Mouse (Mus musculus) lung, adult 2 months (tissue): ENCODE data around the gene Mzt1. TPM values are rescaled to one million over a fixed set of nuclear protein-coding genes. Genes with fewer than 3 reads are reported as not detected.
"Not testable (repeated sequence)": the region's sequence is repeated elsewhere in the genome, so short reads cannot be mapped to it uniquely, and the experiment has no call there.

Experiments used
- DNase-seq: peaks from one replicate; pipeline ENCODE4 v3.0.0; 2022
- H3K4me1 ChIP-seq: fragments of 200-500 bp; 2 replicates; pipeline ENCODE4 v1.6.1; 2011; ENCODE audit warnings: low read length; ENCODE audit not compliant: control insufficient read depth, insufficient read depth
- H3K4me3 ChIP-seq: fragments of 200-500 bp; replicated peaks from 2 replicates; pipeline ENCODE3; 2011; ENCODE audit warnings: low read depth, mild to moderate bottlenecking, control low read depth, low read length; ENCODE audit errors: extremely low read depth
- CTCF ChIP-seq: fragments of 200-500 bp; IDR thresholded peaks from 2 replicates; pipeline ENCODE4 v1.5.1; 2011; ENCODE audit warnings: mild to moderate bottlenecking, low read length, control low read depth; ENCODE audit not compliant: insufficient read depth
- POLR2A ChIP-seq: fragments of 200-500 bp; IDR thresholded peaks from 2 replicates; pipeline ENCODE4 v1.6.1; 2011; ENCODE audit warnings: low read depth, mild to moderate bottlenecking, control low read depth, low read length, borderline replicate concordance; ENCODE audit errors: extremely low read depth
- WGBS: fragments of 180-500 bp; shearing (Covaris S2); methylation state at CpG from one replicate; pipeline ENCODE4 v1.1.7; 2018; 5-methylcytosine and 5-hydroxymethylcytosine counted together
- polyA plus RNA-seq: library from polyadenylated mRNA; depleted of rRNA; stranded (reverse); fragments of >200 nt; gene quantifications from 2 replicates; pipeline ENCODE4 v1.2.3, GENCODE M21; 2012

The Mzt1 gene
- polyA plus RNA-seq, 1 experiment = 12.3 TPM

- TF ChIP-seq POLR2A = no peak
- no peak for TF ChIP-seq CTCF
- Histone ChIP-seq H3K4me1 (peaks cover 3% of the 10 kb centered on the region; the same call in 1 of the 2 replicates), H3K4me3 (no peak overlapping the region)
- 54% methylated on average over 1 of the region's 1 CpGs for WGBS
- DNase-seq = no peak
Measured at GRCm38 (mm10) chr14:99043499-99043898, 2.4 kb downstream of the Mzt1 start.

GRCm38 (mm10) chr14:99041416-99041815 is 4.5 kb downstream of the Mzt1 start:
- no peak for DNase-seq
- WGBS = 36% methylated on average over 4 of the region's 4 CpGs
- TF ChIP-seq CTCF (no peak), POLR2A (no peak)
- Histone ChIP-seq H3K4me1 (peaks cover 6% of the 10 kb centered on the region; the same call in 1 of the 2 replicates), H3K4me3 (no peak overlapping the region)

GRCm38 (mm10) chr14:99039308-99039707 is 6.6 kb downstream of the Mzt1 start:
- H3K4me3 ChIP-seq, DNase-seq, H3K4me1 ChIP-seq: not testable (repeated sequence)
- 67% methylated on average over 5 of the region's 5 CpGs for WGBS

- Histone ChIP-seq H3K4me3 (no peak overlapping the region), H3K4me1 (peaks cover 3% of the 10 kb centered on the region; the same call in 1 of the 2 replicates)
- TF ChIP-seq CTCF = no peak
- no peak for TF ChIP-seq POLR2A
- WGBS = 74% methylated on average over 2 of the region's 2 CpGs
- no peak for DNase-seq
Measured at GRCm38 (mm10) chr14:99037703-99038102, 8.2 kb downstream of the Mzt1 start.

GRCm38 (mm10) chr14:99036039-99036438 is 9.9 kb downstream of the Mzt1 start:
- no peak for DNase-seq
- peaks cover 3% of the 10 kb centered on the region; the same call in 1 of the 2 replicates for H3K4me1 ChIP-seq
- H3K4me3 ChIP-seq = no peak overlapping the region
- WGBS = 61% methylated on average over 4 of the region's 4 CpGs
- TF ChIP-seq CTCF = no peak

GRCm38 (mm10) chr14:99034851-99035250 is 11.1 kb downstream of the Mzt1 start:
- 88% methylated on average over 8 of the region's 8 CpGs for WGBS
- not testable (repeated sequence) for H3K4me1 ChIP-seq, DNase-seq, H3K4me3 ChIP-seq

- Histone ChIP-seq H3K4me1 (0 out of 2 replicates have a peak, but pooled peaks cover under 1% of the 10 kb centered on the region), H3K4me3 (no peak overlapping the region)
- no peak for TF ChIP-seq CTCF
- no peak for TF ChIP-seq POLR2A
- 71% methylated on average over 5 of the region's 5 CpGs for whole genome bisulfite sequencing
- no peak for DNase-seq
Measured at GRCm38 (mm10) chr14:99032596-99032995, 13.3 kb downstream of the Mzt1 start.

- whole genome bisulfite sequencing = 86% methylated on average over 5 of the region's 5 CpGs
- TF ChIP-seq CTCF (no peak), POLR2A (no peak)
- Histone ChIP-seq H3K4me1 (no peaks in the 10 kb centered on the region), H3K4me3 (no peak overlapping the region)
- no peak for DNase-seq
Measured at GRCm38 (mm10) chr14:99031337-99031873, 14.5 kb downstream of the Mzt1 start.

GRCm38 (mm10) chr14:99029987-99030386 is 15.9 kb downstream of the Mzt1 start:
- no peak for DNase-seq
- Histone ChIP-seq H3K4me1 (no peaks in the 10 kb centered on the region), H3K4me3 (no peak overlapping the region)
- WGBS = 45% methylated on average over 5 of the region's 5 CpGs
- TF ChIP-seq POLR2A (no peak), CTCF (no peak)

GRCm38 (mm10) chr14:99022346-99023086 is 23.4 kb downstream of the Mzt1 start:
- TF ChIP-seq POLR2A = no peak
- no peak for TF ChIP-seq CTCF
- DNase-seq = no peak

GRCm38 (mm10) chr14:99019136-99019808 is 26.7 kb downstream of the Mzt1 start:
- DNase-seq = no peak
- Histone ChIP-seq H3K4me3 (no peak overlapping the region), H3K4me1 (no peaks in the 10 kb centered on the region)
- WGBS = 42% methylated on average over 10 of the region's 10 CpGs
- no peak for TF ChIP-seq CTCF
- no peak for TF ChIP-seq POLR2A

More at GRCm38 (mm10) chr14:99022346-99023086, 23.4 kb downstream of the Mzt1 start:
- no peak overlapping the region for H3K4me3 ChIP-seq
- no peaks in the 10 kb centered on the region for H3K4me1 ChIP-seq
- 36% methylated on average over 12 of the region's 12 CpGs for WGBS
